Mouse (Mus musculus) MN1 (cell line): Measurements from ENCODE around the gene Rpp25.

Source experiments
- DNase-seq: peaks from one replicate; pipeline ENCODE4 v3.0.0-alpha.2; 2016; ENCODE audit warnings: low spot score

The Rpp25 gene

DNA sequence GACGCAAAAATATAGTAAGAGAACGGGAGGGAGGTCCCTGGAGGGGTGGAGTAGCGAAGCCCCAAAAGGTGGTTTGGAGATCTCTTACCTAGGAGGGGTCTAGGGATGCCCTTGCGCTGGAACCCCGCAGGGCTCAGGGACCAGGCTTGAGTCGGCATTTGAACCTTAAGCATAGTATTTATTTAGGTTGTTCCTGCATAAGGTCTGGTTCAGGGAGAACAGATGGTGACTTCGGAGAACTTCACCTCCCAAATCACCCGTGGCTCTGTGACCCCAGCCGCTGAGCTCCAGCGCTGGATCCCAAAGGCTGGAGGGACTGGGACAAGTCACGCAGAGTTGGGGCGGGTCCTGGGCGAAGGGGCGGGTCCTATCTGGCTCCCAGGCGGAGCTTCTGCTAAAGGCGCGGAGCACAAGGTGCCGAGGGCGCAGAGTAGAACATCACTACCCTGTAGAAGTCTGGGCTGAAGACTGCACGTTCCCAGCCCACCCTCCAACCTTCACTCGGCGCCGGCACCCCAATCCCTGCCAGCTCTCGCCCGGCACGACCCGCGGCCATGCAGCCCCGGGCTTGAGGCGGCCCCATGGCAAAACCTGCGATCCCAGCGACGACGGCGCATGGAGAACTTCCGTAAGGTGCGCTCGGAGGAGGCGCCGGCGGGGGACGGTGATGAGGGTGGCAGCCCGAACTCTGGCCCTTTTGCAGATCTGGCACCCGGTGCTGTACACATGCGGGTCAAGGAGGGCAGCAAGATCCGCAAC, at the start of gene Rpp25:
Rpp25 (plus strand) TSS at position 405 of the 759 bp plus-strand sequence.
- DNase-seq = peak; percentile 68

DNA sequence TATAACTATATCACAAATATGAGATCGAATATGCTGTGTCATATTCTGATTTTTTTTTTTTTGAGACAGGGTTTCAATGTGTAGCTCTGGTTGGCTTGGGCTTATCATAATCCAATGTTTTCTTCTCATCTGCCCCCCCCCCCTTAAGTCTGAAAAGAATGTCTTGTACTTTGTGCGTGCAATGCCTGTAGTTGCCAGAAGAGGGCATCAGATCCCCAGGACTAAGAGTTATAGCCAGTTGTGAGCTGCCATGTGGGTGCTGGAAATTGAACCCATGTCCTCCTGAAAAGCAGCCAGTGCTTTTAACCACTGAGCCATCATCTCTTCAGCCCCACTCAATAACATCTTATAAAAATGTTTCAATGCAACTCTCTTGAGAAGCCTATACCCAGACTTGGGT, 44.1 kb upstream of the Rpp25 start:
- DNase-seq = no peak

DNA sequence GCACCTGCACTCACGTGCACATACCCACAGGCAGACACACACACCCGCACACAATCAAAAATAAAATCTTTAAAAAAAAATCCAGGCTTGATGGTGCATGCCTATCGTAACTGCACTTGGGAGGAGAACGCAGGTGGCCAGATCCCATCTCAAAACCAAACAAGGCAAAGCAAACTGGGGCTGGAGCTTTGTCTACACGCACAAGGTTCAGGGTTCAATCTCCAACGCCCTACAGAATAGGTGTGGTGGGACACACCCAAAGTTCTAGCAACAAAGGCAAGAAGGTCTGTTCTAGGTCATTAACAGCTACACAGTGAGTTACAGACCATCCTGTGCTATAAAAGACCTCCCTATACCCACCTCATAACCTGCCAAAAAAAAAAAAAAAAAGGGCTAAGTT, 41.0 kb upstream of the Rpp25 start:
- DNase-seq = no peak

DNA sequence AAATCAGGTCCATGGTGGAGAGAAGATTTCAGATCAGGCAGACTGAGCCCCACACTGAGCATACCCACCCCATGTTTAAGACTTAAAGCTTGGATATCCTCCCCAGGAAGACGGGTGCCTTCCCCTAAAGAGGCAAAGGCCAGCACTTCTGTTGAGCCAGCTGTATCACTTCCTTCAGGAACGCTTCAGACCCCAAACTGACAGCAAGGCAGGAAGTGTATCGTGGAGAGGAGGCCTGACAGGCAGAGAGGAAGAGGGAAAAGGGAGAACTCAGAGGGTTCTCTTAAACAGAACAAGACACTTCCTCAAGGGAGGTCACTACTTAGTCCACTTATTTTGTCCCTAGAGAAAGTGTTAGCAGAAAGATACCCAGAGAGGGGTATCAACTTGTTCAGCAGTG, 37.7 kb upstream of the Rpp25 start:
- no peak for DNase-seq

GRCm38 (mm10) chr9:57467271-57467771, 36.5 kb upstream of the Rpp25 start:
- peak; percentile 66 for DNase-seq

GRCm38 (mm10) chr9:57467896-57468549, 35.8 kb upstream of the Rpp25 start, which contains the start of gene Scamp5:
Gene Scamp5 (minus strand): TSS chr9:57468060.
- DNase-seq = peak; percentile 94

- no peak for DNase-seq
Measured at GRCm38 (mm10) chr9:57468914-57469313, 34.9 kb upstream of the Rpp25 start.

DNA sequence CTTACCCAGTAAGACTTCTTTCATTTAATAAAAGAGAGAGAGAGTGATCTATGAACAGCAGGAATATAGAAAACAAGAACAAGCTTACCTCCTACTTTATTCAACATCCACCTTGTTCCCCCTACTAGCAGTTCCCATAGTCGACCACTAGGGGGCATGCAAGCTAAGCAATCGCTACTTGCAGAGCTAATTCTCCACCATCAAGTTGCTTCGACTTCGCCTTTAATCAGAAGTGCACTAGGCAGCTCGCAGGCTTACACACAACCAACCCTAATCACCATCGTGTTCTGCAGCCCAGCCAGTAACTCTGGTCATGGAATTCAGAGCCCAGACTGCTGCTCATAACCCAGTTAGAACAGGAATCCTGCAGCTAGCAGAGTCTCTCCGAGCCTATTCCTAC, 18.1 kb upstream of the Rpp25 start:
- DNase-seq = peak; percentile 83

DNA sequence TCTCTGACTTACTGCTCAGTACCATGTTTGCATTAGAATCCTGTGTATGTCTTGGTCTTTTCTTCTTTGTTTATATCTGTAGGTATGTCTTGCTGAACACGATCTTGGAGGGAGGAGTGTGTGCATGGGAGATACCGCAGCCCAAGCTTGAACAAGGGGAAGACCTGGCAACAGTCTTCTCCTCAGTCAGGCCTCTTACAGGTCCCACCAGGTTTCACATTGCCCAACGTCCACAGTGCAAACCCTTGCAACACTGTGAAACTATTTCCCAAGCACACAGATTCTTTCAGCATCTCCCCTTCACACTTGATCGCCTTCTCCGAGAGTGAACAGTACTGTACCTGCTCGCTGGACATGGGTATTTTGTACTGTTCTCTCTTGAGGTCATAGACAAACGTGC, 16.0 kb upstream of the Rpp25 start:
- DNase-seq = no peak

- no peak for DNase-seq
Measured at GRCm38 (mm10) chr9:57493532-57493931, 10.3 kb upstream of the Rpp25 start.

DNA sequence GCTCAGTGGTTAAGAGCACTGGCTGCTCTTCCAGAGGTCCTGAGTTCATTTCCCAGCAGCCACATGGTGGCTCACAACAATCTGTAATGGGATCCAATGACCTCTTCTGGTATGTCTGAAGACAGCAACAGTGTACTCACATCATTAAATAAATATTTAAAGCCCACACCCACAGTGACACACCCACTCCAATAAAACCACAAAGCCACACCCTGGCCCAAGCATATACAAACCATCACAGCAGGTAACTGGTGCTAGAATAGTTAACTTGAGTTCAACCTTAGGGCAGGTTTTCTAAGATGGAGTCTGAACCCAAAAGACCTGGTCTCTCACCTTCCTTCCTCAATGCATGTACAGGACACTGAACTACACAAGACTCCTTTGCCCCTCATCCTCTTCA, 8.9 kb upstream of the Rpp25 start:
- DNase-seq = no peak

- no peak for DNase-seq
Measured at GRCm38 (mm10) chr9:57497236-57497635, 6.6 kb upstream of the Rpp25 start.

DNA sequence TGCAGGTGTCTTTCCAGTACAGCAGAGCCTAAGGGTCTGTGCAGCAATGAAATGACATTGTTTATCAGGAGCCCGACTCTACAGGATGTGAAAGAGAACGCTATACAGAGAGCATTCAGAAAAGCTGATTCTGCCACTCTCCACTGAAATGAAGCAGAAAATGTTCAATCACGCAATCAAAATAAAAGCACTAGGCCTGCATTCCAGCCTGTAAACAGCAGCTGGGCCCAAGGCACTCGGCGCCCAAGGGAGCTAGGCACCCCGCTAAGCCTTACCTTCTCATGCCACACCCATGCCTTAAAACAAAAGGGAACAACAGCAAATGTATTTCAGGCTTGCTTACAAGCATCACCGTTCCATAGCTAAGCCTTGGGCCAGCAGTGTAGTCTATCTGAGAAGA, 5.3 kb upstream of the Rpp25 start:
- DNase-seq = no peak

DNA sequence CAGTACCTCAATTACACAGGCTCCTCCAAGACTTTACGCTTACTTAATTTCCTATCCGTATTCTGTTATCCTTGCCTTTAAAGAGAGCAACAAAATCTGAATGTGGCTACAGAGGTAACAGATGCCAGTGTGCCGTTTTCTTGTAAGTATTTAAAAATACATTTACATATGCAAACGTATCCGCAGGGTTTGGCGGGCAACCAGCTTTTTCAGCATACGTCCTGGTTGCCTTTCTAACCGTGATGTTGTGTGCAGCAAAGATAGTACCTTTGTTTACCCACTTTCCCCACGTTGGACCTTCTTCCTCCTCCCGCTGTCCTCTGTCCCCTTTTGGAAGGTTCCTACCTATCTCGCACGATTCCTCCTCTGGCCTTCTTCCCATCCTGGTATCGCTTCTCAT, 2.4 kb upstream of the Rpp25 start:
- no peak for DNase-seq

DNA sequence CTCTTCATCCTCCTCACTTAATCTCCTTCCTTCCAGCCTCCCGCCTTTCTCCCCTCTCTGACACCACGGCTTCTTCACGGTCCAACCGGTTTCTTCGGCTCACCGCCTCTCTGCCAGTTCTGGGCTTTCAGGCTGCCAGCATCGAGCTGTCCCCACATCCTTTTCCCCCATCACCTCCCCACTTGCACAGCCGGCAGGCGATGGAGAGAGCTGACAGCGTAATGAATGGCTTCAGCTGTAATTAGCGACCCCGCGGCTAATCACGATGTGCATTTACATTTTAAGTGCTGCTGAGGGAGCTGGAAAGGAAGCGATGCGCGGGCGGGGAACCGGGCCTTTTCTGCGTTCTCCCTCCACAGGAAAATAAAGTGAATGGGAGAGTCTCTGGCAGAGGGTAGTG, 2.0 kb upstream of the Rpp25 start:
- no peak for DNase-seq

DNA sequence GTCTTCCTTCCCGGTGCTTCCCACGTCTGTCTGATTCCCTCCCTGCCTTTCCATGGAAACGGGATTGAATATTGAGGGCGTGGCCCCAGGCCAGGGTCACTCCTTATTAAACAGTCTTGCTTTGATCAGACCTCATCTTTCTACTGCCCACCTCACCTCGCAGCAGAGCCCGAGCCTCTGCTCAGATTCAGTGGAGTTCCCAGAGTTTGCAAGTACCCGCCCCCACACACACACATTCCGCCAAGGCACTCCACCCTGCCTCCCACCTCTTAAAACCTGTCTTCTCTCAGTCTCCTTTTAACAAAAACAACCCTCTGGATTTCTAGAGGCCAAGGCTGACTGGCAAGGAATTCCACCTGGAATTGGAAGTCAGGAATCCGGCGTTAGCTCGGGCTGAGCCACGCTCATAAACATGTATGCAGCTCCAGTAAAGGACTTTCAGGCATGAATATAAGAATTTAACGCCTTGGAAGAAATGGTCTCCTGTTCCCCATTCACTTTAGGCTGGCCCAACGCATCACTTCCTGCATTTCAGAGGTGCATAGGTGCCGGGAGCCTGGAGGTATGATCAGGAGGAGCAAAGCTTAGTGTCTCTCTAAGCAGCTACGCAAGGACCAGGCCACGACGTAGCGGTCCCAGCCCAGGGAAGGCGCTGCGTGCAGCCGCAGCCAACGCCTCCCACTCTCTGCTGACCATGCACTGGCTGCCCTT, 760 bp upstream of the Rpp25 start:
- DNase-seq = peak; percentile 34

DNA sequence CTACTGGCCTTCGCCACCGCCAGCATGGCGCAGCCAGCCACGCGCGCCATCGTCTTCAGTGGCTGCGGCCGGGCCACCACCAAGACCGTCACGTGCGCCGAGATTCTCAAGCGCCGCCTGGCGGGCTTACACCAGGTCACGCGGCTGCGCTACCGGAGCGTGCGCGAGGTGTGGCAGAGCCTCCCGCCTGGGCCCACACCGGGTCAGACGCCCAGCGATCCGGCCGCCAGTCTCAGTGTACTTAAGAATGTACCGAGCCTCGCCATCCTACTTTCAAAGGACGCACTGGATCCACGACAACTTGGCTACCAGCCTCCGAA, 515 bp downstream of the Rpp25 start:
- peak; percentile 79 for DNase-seq

DNA sequence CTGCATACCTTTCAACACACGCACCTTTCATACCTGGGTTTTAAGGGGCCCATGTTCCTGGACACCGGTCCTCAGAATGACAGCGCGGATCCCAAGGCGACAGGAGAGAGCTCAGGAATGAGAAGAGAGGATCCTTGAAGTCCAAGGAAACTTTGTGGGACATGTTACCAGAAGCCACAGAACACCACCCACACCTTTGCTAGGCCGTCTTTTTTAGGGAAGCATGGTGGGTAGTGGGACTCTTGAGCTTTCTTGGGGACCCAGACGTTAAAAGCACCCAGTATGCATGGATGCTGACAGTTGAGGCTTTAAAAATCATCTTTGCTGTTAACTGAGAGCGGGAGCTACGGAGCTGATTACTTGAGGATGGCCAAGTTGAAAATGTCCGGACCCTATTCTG, 1.1 kb downstream of the Rpp25 start:
- no peak for DNase-seq

GRCm38 (mm10) chr9:57505700-57506099, 1.9 kb downstream of the Rpp25 start:
- DNase-seq = peak; percentile 69

DNA sequence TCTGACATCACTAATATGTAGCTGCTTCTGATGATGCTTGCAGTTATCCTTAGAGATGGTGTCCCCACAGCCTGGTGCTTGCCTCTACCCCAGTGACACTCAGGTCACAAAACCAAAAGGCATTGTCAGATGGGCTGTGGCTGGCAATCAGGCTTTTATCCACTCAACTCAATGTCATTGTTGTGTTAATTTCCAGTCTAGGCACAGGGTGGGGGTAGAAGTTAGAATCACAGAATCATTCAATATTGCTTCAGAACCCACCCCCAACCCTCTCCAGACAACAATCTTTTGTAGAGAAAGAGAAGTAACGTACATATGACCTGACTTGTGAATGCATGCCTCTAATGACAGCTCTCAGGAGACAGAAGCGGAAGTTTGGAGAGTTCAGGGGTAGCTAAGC, 6.8 kb downstream of the Rpp25 start:
- no peak for DNase-seq

GRCm38 (mm10) chr9:57517113-57517512, 13.3 kb downstream of the Rpp25 start:
- peak; percentile 77 for DNase-seq

- DNase-seq = no peak
Measured at GRCm38 (mm10) chr9:57520375-57521055, 16.7 kb downstream of the Rpp25 start.
